In genomic region chr8:77744476-77744875, GRCm38 (mm10) we compare ENCODE assay signal across 23 mouse cellular contexts. TPM values are rescaled to one million over a fixed set of nuclear protein-coding genes. Genes with fewer than 3 reads are reported as not detected.
"Had no signal": no experiment of that assay in that cellular context is flagged by ENCODE, and none has a peak within 500 bp of the region (broad histone marks: within the 10 kb centered on the region; RNA-seq: fewer than 3 reads in every experiment).

No protein-coding gene starts in this region.

- H3K27ac ChIP-seq: layer of hippocampus, adult 2 months; liver, embryonic 14.5 days; macrophage; neural tube, embryonic 15.5 days; stomach, postnatal 0 days had no signal

- H3K9me3 ChIP-seq: neural tube, embryonic 15.5 days had no signal

- ATAC-seq: intestine, embryonic 16.5 days; liver, postnatal 0 days; lung, postnatal 0 days had no signal

- H3K4me3 ChIP-seq: layer of hippocampus, adult 2 months; myocyte; neural tube, embryonic 15.5 days had no signal

- H3K9ac ChIP-seq: liver, embryonic 14.5 days; liver, postnatal 0 days; lung, embryonic 14.5 days; neural tube, embryonic 15.5 days had no signal

- H3K36me3 ChIP-seq: neural tube, embryonic 15.5 days had no signal

- H3K27me3 ChIP-seq: neural tube, embryonic 15.5 days had no signal

- H3K4me2 ChIP-seq: liver, embryonic 11.5 days; lung, embryonic 14.5 days; neural tube, embryonic 15.5 days had no signal

- H3K4me1 ChIP-seq: neural tube, embryonic 15.5 days had no signal

- DNase-seq: kidney, adult 18-20 months; kidney, adult 9 months; kidney, postnatal 14 days; kidney, postnatal 4 days; layer of hippocampus, adult 9-11 months; liver, postnatal 0 days; lung, embryonic 14.5 days; right cerebral cortex, adult 18-20 months; right cerebral cortex, postnatal 14 days; right cerebral cortex, postnatal 4 days; thymus, adult 2 months; thymus, postnatal 14 days; thymus, postnatal 4 days had no signal

RNA-seq across cellular contexts. Expression of gene Ednra, which starts 20.2 kb away (rescaled TPM):
- total RNA-seq: monocyte, adult 5-6 weeks had no signal
- polyA plus RNA-seq: macrophage had no signal
